Mouse (Mus musculus) limb, embryonic 11.5 days (tissue): ENCODE measurements around the gene Capza1. TPM values are rescaled to one million over a fixed set of nuclear protein-coding genes. Genes with fewer than 3 reads are reported as not detected.

Experiments used
- ATAC-seq: fragments of 200-750 bp; cut with Nextera tagmentation; 2 replicates; pipeline ENCODE4 v1.8.0; 2017; ENCODE audit warnings: low read depth; ENCODE audit not compliant: insufficient number of reproducible peaks, low FRiP score, low TSS enrichment
- DNase-seq: peaks from one replicate; pipeline ENCODE4 v3.0.0-alpha.2; 2015; ENCODE audit warnings: low spot score
- H3K27ac ChIP-seq: fragments of 300-500 bp; sonication (generic); replicated peaks from 2 replicates; pipeline ENCODE4 v1.5.1; 2014; ENCODE audit warnings: low read depth, mild to moderate bottlenecking, low read length
- H3K27me3 ChIP-seq: fragments of 300-500 bp; sonication (generic); 2 replicates; pipeline ENCODE4 v1.6.1; 2014; ENCODE audit warnings: mild to moderate bottlenecking, low read length, mixed read lengths; ENCODE audit not compliant: control insufficient read depth, insufficient read depth
- H3K36me3 ChIP-seq: fragments of 300-500 bp; sonication (generic); 2 replicates; pipeline ENCODE4 v1.6.1; 2014; ENCODE audit warnings: mild to moderate bottlenecking, low read length, moderate library complexity, mixed read lengths; ENCODE audit not compliant: control insufficient read depth, insufficient read depth
- H3K4me1 ChIP-seq: fragments of 300-500 bp; sonication (generic); 2 replicates; pipeline ENCODE4 v1.6.1; 2014; ENCODE audit warnings: low read length, mixed read lengths; ENCODE audit not compliant: control insufficient read depth, insufficient read depth
- H3K4me2 ChIP-seq: fragments of 300-500 bp; sonication (generic); 2 replicates; pipeline ENCODE4 v1.6.1; 2014; ENCODE audit warnings: low read depth, mild to moderate bottlenecking, moderate library complexity; ENCODE audit not compliant: severe bottlenecking
- H3K4me3 ChIP-seq: fragments of 300-500 bp; sonication (generic); 2 replicates; pipeline ENCODE4 v1.5.1; 2014; ENCODE audit warnings: low read depth, low read length
- H3K9ac ChIP-seq: fragments of 300-500 bp; sonication (generic); 2 replicates; pipeline ENCODE4 v1.6.1; 2014; ENCODE audit warnings: mild to moderate bottlenecking, low read length
- H3K9me3 ChIP-seq: fragments of 300-500 bp; sonication (generic); 2 replicates; pipeline ENCODE4 v1.6.1; 2016; ENCODE audit warnings: low read length; ENCODE audit not compliant: control insufficient read depth
- WGBS: fragments of 180-500 bp; shearing (Covaris S2); extraction: QIAGEN DNeasy Blood & Tissue Kit; methylation state at CpG from one replicate; pipeline ENCODE4 v1.1.7; 2014; 5-methylcytosine and 5-hydroxymethylcytosine counted together
- polyA plus RNA-seq: library from polyadenylated mRNA; unstranded; fragments of >200 nt; fragmentation: Nextera tagmentation; extraction: Ambion mirVana; gene quantifications from 2 replicates; pipeline ENCODE4 v1.2.1, GENCODE M21; 2014

Capza1 gene
- polyA plus RNA-seq, 1 experiment from 2014 or later: 210 TPM

GRCm38 (mm10) chr3:104781471-104781903, 82.8 kb downstream of the Capza1 start, which contains the start of gene Fam19a3:
Gene Fam19a3, minus strand, starts transcription at chr3:104781840.
- DNase-seq (no peak), ATAC-seq (0 out of 2 replicates have a peak, but pooled peaks have one; percentile 8)
- Histone ChIP-seq H3K9me3 (no peaks in the 10 kb centered on the region), H3K27ac (no peak within 1 kb of the TSS), H3K27me3 (peaks cover 63% of the 10 kb centered on the region), H3K9ac (peak within 1 kb of the TSS; percentile 36; the same call in 1 of the 2 replicates), H3K4me2 (peak within 1 kb of the TSS; percentile 95), H3K4me3 (peak within 1 kb of the TSS; percentile 50), H3K4me1 (peaks cover 11% of the 10 kb centered on the region), H3K36me3 (no peaks in the 10 kb centered on the region)
- under 1% methylated on average over 26 of the region's 26 CpGs for WGBS

- Histone ChIP-seq H3K4me3 (peak within 1 kb of the TSS; percentile 50), H3K4me1 (peaks cover 11% of the 10 kb centered on the region), H3K9me3 (no peaks in the 10 kb centered on the region), H3K27me3 (peaks cover 64% of the 10 kb centered on the region), H3K4me2 (peak within 1 kb of the TSS; percentile 95), H3K27ac (no peak within 1 kb of the TSS), H3K36me3 (no peaks in the 10 kb centered on the region), H3K9ac (peak within 1 kb of the TSS; percentile 36; the same call in 1 of the 2 replicates)
- DNase-seq: peak; percentile 83
- WGBS: under 1% methylated on average over 53 of the region's 56 CpGs
- no peak for ATAC-seq
These were observed 83.5 kb downstream of the Capza1 start, which contains the start of gene Ppm1j for GRCm38 (mm10) chr3:104780561-104781420. Gene Ppm1j, plus strand, starts transcription at chr3:104781056.

GRCm38 (mm10) chr3:104779949-104780348, 84.4 kb downstream of the Capza1 start:
- Histone ChIP-seq H3K36me3 (no peaks in the 10 kb centered on the region), H3K9me3 (no peaks in the 10 kb centered on the region), H3K27ac (no peak overlapping the region), H3K27me3 (peaks cover 64% of the 10 kb centered on the region), H3K4me1 (peaks cover 11% of the 10 kb centered on the region), H3K4me2 (no peak overlapping the region), H3K9ac (no peak overlapping the region), H3K4me3 (no peak overlapping the region)
- ATAC-seq (no peak), DNase-seq (peak; percentile 86)
- 0% methylated on average over 7 of the region's 7 CpGs for WGBS

GRCm38 (mm10) chr3:104777342-104777741, 87.0 kb downstream of the Capza1 start:
- Histone ChIP-seq H3K27ac (no peak overlapping the region), H3K9ac (peak overlapping the region; percentile 45), H3K4me1 (peaks cover 15% of the 10 kb centered on the region), H3K27me3 (peaks cover 48% of the 10 kb centered on the region), H3K36me3 (no peaks in the 10 kb centered on the region), H3K4me3 (peak overlapping the region; percentile 34), H3K9me3 (no peaks in the 10 kb centered on the region), H3K4me2 (peak overlapping the region; percentile 69)
- 2% methylated on average over 20 of the region's 20 CpGs for WGBS
- no peak for ATAC-seq
- peak; percentile 80 for DNase-seq

- ATAC-seq (no peak), DNase-seq (no peak)
- Histone ChIP-seq H3K27me3 (peaks cover 16% of the 10 kb centered on the region), H3K36me3 (no peaks in the 10 kb centered on the region), H3K27ac (no peak overlapping the region; the same call in 1 of the 2 replicates), H3K4me2 (no peak overlapping the region), H3K4me1 (peaks cover 24% of the 10 kb centered on the region), H3K4me3 (no peak overlapping the region), H3K9me3 (no peaks in the 10 kb centered on the region), H3K9ac (no peak overlapping the region)
- WGBS: 75% methylated on average over 7 of the region's 7 CpGs
These were observed 91.0 kb downstream of the Capza1 start for GRCm38 (mm10) chr3:104773301-104773700.

Other genes with a start within 250 kb of the Capza1 start
- gene Slc16a1, start 225.8 kb downstream of the Capza1 start, polyA plus RNA-seq: 49.1 and 55.6 TPM in 2 replicates
- 1.3 and 1.8 TPM in 2 replicates for gene Ppm1j, start 83.4 kb downstream of the Capza1 start, polyA plus RNA-seq
- 0.29 and 0.30 TPM in 2 replicates for gene Fam19a3, start 82.7 kb downstream of the Capza1 start, polyA plus RNA-seq
- 146 and 160 TPM in 2 replicates for gene Rhoc, start 76.1 kb downstream of the Capza1 start, polyA plus RNA-seq
- 61.4 and 62.3 TPM in 2 replicates for gene Mov10, start 45.9 kb downstream of the Capza1 start, polyA plus RNA-seq
- gene St7l, start 500 bp downstream of the Capza1 start, polyA plus RNA-seq: 32.1 and 33.8 TPM in 2 replicates
- gene Wnt2b, start 97.4 kb upstream of the Capza1 start, polyA plus RNA-seq: 0.43 and 0.72 TPM in 2 replicates
- gene Cttnbp2nl, start 188.6 kb upstream of the Capza1 start, polyA plus RNA-seq: 40.2 and 50.8 TPM in 2 replicates
- gene 4930564D02Rik, start 202.3 kb upstream of the Capza1 start, polyA plus RNA-seq: not detected in 2 replicates